Mouse (Mus musculus) v-Abl transformed pro-B cells (cell line): ENCODE measurements around the gene Lax1.

Experiments used
- in situ Hi-C, 2 experiments: fragments of 400-800 bp; cut with MboI; formaldehyde crosslinking; loops; one replicate each; pipeline ENCODE4 v1.15.1; 2025; ENCODE audit not compliant: unreplicated experiment in 2 of 2

Gene Lax1

GRCm38 (mm10) chr1:133658878-133659277, 31.0 kb downstream of the Lax1 start:
- in situ Hi-C loops = loop anchor here in 1 of 2 experiments (5.0 to 25.0 kb wide), 2 partner anchors 38 to 1647 kb away; partner anchors contain the start of gene Elk4

- in situ Hi-C loops = loop anchor here in 1 of 2 experiments (5.0 to 25.0 kb wide), 2 partner anchors 40 to 1645 kb away; partner anchors contain the start of gene Elk4
Observed at GRCm38 (mm10) chr1:133656811-133657210, 33.1 kb downstream of the Lax1 start.

GRCm38 (mm10) chr1:133653033-133653432, 36.9 kb downstream of the Lax1 start:
- in situ Hi-C loops = loop anchor here in 1 of 2 experiments (25.0 kb wide), 1 partner anchor 1641 kb away; the partner anchor contains the start of gene Elk4

GRCm38 (mm10) chr1:133650288-133651055, 39.4 kb downstream of the Lax1 start:
- in situ Hi-C loops = loop anchor here in 1 of 2 experiments (25.0 kb wide), 1 partner anchor 1638 kb away; the partner anchor contains the start of gene Elk4

- in situ Hi-C loops = no loop called here
Observed at GRCm38 (mm10) chr1:133645652-133646051, 44.3 kb downstream of the Lax1 start.

- in situ Hi-C loops = no loop called here
Observed at GRCm38 (mm10) chr1:133641163-133641562, 48.7 kb downstream of the Lax1 start.

- in situ Hi-C loops = loop anchor here in 1 of 2 experiments (10.0 kb wide), 1 partner anchor 256 kb away; no protein-coding TSS in a partner anchor
Observed at GRCm38 (mm10) chr1:133638517-133638916, 51.4 kb downstream of the Lax1 start.

- in situ Hi-C loops = loop anchor here (5.0 to 10.0 kb wide), 2 partner anchors 85 to 263 kb away; no protein-coding TSS in a partner anchor
Observed at GRCm38 (mm10) chr1:133632168-133632567, 57.7 kb downstream of the Lax1 start.
